Mouse (Mus musculus) ES-E14 (cell line): Measurements from ENCODE around the gene Ly75. TPM values are rescaled to one million over a fixed set of nuclear protein-coding genes. Genes with fewer than 3 reads are reported as not detected.
A peak's percentile ranks its signal among the peaks of the same experiment; 100 is the strongest.

Experiments
- DNase-seq: peaks from one replicate; pipeline ENCODE4 v3.0.0-alpha.2; 2013; ENCODE audit warnings: low read depth, low spot score
- H3K27ac ChIP-seq: 2 replicates; pipeline ENCODE4 v1.5.1; 2012; ENCODE audit warnings: low read depth, mild to moderate bottlenecking, low read length, moderate library complexity, mixed read lengths; ENCODE audit not compliant: poor library complexity, insufficient read depth, severe bottlenecking
- H3K36me3 ChIP-seq: 2 replicates; pipeline ENCODE4 v1.6.1; 2012; ENCODE audit warnings: mild to moderate bottlenecking, low read length, moderate library complexity, mixed read lengths; ENCODE audit not compliant: control insufficient read depth, poor library complexity, insufficient read depth, severe bottlenecking
- H3K4me1 ChIP-seq, 2 experiments: fragments of 150-350 bp in 1 of 2; sonication (generic) in 1 of 2; 2 replicates each; pipeline ENCODE4 v1.6.1; 2012; ENCODE audit warnings: low read length in 2 of 2, mild to moderate bottlenecking in 1 of 2, mixed read lengths in 1 of 2; ENCODE audit not compliant: control insufficient read depth in 2 of 2, insufficient read depth in 2 of 2, poor library complexity in 1 of 2
- H3K4me3 ChIP-seq, 2 experiments: fragments of 150-350 bp in 1 of 2; sonication (generic) in 1 of 2; 2 replicates each; pipeline ENCODE4 v1.5.1; 2012; ENCODE audit warnings: low read length in 2 of 2, low read depth in 1 of 2, mild to moderate bottlenecking in 1 of 2, mixed read lengths in 1 of 2; ENCODE audit not compliant: insufficient read depth in 1 of 2, poor library complexity in 1 of 2, severe bottlenecking in 1 of 2
- H3K9ac ChIP-seq: 2 replicates; pipeline ENCODE4 v1.6.1; 2012; ENCODE audit warnings: low read depth, mild to moderate bottlenecking, low read length, mixed read lengths; ENCODE audit not compliant: poor library complexity, insufficient read depth, severe bottlenecking
- H3K9me3 ChIP-seq: fragments of 150-350 bp; sonication (generic); 2 replicates; pipeline ENCODE4 v1.6.1; 2012; ENCODE audit warnings: low read depth, mild to moderate bottlenecking, low read length; ENCODE audit not compliant: control insufficient read depth, insufficient read depth
- CHD2 ChIP-seq: IDR thresholded peaks from 2 replicates; pipeline ENCODE4 v1.6.1; 2014; ENCODE audit warnings: mild to moderate bottlenecking, low read depth, low read length, inconsistent platforms
- HCFC1 ChIP-seq: IDR thresholded peaks from 2 replicates; pipeline ENCODE4 v1.6.1; 2012; ENCODE audit warnings: low read length, inconsistent platforms, borderline replicate concordance; ENCODE audit not compliant: insufficient read depth
- MAFK ChIP-seq: IDR thresholded peaks from 2 replicates; pipeline ENCODE4 v1.6.1; 2014; ENCODE audit warnings: mild to moderate bottlenecking, low read depth, low read length, inconsistent platforms; ENCODE audit not compliant: insufficient read depth
- ZC3H11A ChIP-seq: IDR thresholded peaks from 2 replicates; pipeline ENCODE4 v1.6.1; 2012; ENCODE audit warnings: low read depth, mild to moderate bottlenecking, inconsistent platforms, low read length, borderline replicate concordance
- ZNF384 ChIP-seq: IDR thresholded peaks from 2 replicates; pipeline ENCODE4 v1.6.1; 2012; ENCODE audit warnings: low read depth, low read length, inconsistent platforms
- in situ Hi-C, 2 experiments: fragments of 600-800 bp; cut with MboI; formaldehyde crosslinking; loops; one replicate each; pipeline ENCODE4 v1.15.1; 2025; ENCODE audit warnings: low sequenced_read_pairs in 2 of 2, inconsistent platforms in 1 of 2; ENCODE audit not compliant: unreplicated experiment in 2 of 2
- total RNA-seq: library from RNA; depleted of rRNA; stranded (reverse); fragments of 300-350 nt; gene quantifications from 2 replicates; pipeline ENCODE4 v1.2.3, GENCODE M21; 2012

Gene Ly75
- total RNA-seq, 1 experiment, result 20.1 TPM

DNA sequence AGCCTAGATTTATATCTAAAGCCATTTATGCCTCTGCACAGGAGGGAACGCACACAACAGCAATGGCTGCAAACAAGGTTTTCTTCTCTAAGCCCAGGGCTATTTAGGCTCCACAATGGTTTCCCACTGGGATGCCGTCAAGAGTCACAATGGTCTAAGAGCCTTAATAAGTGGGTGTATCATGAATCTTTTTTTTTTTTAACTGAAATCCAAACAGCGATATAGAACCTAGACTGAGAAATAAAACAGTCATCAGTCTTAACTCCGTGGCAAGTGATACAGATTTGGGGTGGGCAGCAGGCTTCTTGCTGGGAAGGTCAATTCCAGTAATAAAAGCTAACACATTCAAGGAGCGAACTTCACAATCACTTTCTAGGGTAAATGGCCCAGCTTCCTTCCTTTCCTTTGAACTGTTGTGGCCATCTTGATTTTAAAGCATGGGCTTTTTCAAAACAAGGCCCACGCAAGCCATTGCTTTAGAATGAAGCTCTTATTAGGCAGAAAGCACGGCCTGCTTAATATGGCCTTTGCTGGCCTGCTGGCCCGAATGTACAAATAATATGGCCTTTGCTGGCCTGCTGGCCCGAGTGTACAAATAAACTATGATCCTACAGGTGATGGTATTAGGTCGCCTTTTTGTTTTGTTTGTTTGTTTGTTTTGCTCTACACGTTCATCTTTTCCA, 39.4 kb downstream of the Ly75 start:
- no peaks in the 10 kb centered on the region for H3K9me3 ChIP-seq
- H3K4me1 ChIP-seq, result no peaks in the 10 kb centered on the region
- H3K27ac ChIP-seq, result no peak overlapping the region
- in situ Hi-C loops, result no loop called here
- no peak overlapping the region for H3K4me3 ChIP-seq
- no peak overlapping the region for H3K9ac ChIP-seq
- peaks cover 8% of the 10 kb centered on the region; the same call in 1 of the 2 replicates for H3K36me3 ChIP-seq
- DNase-seq, result peak; percentile 19
- no peak for TF ChIP-seq HCFC1
- TF ChIP-seq ZNF384, result peak; percentile 54; the same call in 1 of the 2 replicates
- no peak for TF ChIP-seq CHD2

DNA sequence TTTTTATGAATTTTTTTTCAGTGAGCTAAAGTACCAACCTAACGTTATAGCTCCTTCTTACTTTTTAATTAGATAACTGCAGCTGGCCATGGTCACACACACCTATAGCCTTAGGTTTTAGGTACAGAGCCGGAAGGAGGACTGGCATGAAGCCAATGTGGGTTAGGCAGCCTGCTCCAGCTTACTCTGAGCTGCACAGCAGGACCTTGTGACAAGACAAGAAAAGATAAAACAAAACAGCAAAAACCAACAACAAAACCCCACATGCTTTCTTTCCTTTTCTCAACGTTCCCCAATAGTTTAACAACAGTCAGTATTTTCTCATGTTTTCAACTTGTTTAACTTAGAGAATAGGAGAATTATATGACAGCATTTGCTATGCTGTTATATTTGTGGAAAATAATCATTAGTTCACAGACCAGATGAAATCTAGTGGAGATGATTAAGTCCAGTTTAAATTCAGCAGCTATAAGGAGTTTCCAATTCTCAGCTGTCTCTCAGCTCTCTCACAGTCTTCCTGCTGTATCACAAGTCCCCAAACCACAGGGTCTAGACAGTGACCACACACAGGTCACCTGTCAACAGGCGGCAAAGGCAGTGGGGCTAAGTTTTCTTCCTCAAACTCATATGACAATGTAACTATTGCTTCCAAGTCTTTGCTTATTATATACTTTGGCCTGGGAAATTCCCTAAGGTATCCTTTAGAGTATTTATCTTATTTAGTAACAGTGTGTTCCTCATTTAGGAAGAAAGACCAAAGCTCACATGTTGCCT, 40.8 kb downstream of the Ly75 start:
- Histone ChIP-seq H3K27ac (no peak overlapping the region), H3K4me3 (no peak overlapping the region), H3K36me3 (peaks cover 2% of the 10 kb centered on the region; the same call in 1 of the 2 replicates), H3K9me3 (no peaks in the 10 kb centered on the region), H3K4me1 (no peaks in the 10 kb centered on the region), H3K9ac (no peak overlapping the region)
- DNase-seq, result no peak
- no peak for TF ChIP-seq ZC3H11A
- no peak for TF ChIP-seq CHD2
- no peak for TF ChIP-seq ZNF384
- TF ChIP-seq MAFK, result no peak
- no peak for TF ChIP-seq HCFC1
- in situ Hi-C loops, result no loop called here

DNA sequence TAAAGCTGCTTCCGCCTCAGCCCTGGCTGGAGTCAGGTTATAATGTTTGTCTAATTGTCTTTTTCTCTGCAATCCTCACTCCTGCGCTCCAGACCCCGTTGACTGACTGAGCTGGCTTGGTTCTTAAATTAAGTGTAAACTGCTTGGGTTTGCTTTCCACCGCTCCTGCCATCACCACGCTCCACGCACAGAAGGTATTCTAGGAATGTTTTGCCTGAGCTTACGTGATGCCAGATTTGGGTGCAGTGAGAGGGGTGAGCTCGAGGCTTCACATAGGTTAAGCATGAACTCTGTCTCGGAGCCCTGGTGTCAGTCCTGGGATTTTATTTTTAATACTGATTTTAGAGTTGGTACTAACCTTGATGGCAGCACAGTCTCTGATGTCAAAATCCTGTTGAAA, 45.2 kb downstream of the Ly75 start:
- no peaks in the 10 kb centered on the region for H3K4me1 ChIP-seq
- in situ Hi-C loops, result no loop called here
- no peak overlapping the region for H3K4me3 ChIP-seq
- H3K36me3 ChIP-seq, result no peaks in the 10 kb centered on the region
- no peak overlapping the region for H3K9ac ChIP-seq
- TF ChIP-seq CHD2, result no peak
- TF ChIP-seq ZNF384, result no peak
- TF ChIP-seq HCFC1, result no peak
- no peak for TF ChIP-seq ZC3H11A
- TF ChIP-seq MAFK, result no peak
- no peak overlapping the region for H3K27ac ChIP-seq
- no peaks in the 10 kb centered on the region for H3K9me3 ChIP-seq
- DNase-seq, result no peak

DNA sequence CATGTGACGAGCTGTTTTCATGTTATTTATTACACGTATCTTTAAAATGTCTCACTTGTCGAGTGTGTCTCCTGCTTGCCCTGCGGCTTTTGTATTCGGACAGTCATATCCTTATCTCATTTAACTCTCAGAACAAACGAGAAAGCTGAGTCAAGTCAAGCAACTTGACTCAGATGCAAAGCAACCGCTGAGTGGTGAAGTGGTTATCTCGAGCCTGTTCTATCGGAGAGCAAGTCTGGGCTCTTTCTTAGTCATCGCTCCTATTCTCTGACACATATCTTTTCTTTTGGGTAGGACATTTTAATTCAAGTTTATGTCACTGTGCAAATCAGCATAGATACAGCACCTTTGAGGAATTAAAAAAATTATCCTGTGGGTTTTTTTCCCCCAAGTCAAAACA, 54.5 kb downstream of the Ly75 start:
- H3K4me3 ChIP-seq, result no peak overlapping the region
- in situ Hi-C loops, result no loop called here

More for the DNA sequence above, 54.5 kb downstream of the Ly75 start:
- Histone ChIP-seq H3K4me1 (no peaks in the 10 kb centered on the region), H3K36me3 (peaks cover 7% of the 10 kb centered on the region; the same call in 1 of the 2 replicates), H3K27ac (no peak overlapping the region), H3K9ac (no peak overlapping the region), H3K9me3 (no peaks in the 10 kb centered on the region)
- TF ChIP-seq MAFK (no peak), ZC3H11A (no peak), CHD2 (no peak), HCFC1 (no peak), ZNF384 (no peak)
- no peak for DNase-seq
